Mouse (Mus musculus) Muller cell, postnatal 12 days (primary cell): ENCODE measurements around the gene Evi2.

Experiments
- DNase-seq: peaks from one replicate; pipeline ENCODE4 v3.0.0-alpha.2; 2015; ENCODE audit errors: inconsistent ontology term

The Evi2 gene

GRCm38 (mm10) chr11:79524310-79524575 is 6.1 kb downstream of the Evi2 start:
- no peak for DNase-seq

- DNase-seq: no peak
Measured at GRCm38 (mm10) chr11:79523560-79524309, 6.7 kb downstream of the Evi2 start, which contains the start of gene Evi2b. TSS of gene Evi2b (minus strand) at chr11:79523762.

- no peak for DNase-seq
Measured at GRCm38 (mm10) chr11:79522944-79523343, 7.4 kb downstream of the Evi2 start.

GRCm38 (mm10) chr11:79521930-79522329 is 8.5 kb downstream of the Evi2 start:
- DNase-seq: no peak

GRCm38 (mm10) chr11:79520772-79521171 is 9.6 kb downstream of the Evi2 start:
- DNase-seq: no peak

- peak; percentile 37 for DNase-seq
Measured at GRCm38 (mm10) chr11:79519878-79520291, 10.5 kb downstream of the Evi2 start.

- DNase-seq: no peak
Measured at GRCm38 (mm10) chr11:79519299-79519698, 11.1 kb downstream of the Evi2 start.

- DNase-seq: no peak
Measured at GRCm38 (mm10) chr11:79515798-79516197, 14.6 kb downstream of the Evi2 start.

GRCm38 (mm10) chr11:79515331-79515730 is 15.1 kb downstream of the Evi2 start:
- DNase-seq: no peak

- DNase-seq: no peak
Measured at GRCm38 (mm10) chr11:79511970-79512369, 18.4 kb downstream of the Evi2 start.

GRCm38 (mm10) chr11:79504506-79504905 is 25.9 kb downstream of the Evi2 start:
- no peak for DNase-seq

GRCm38 (mm10) chr11:79503845-79504244 is 26.5 kb downstream of the Evi2 start, which contains the start of gene Omg:
TSS of gene Omg (minus strand) at chr11:79504084.
- DNase-seq: no peak

- DNase-seq: peak; percentile 42
Measured at GRCm38 (mm10) chr11:79502917-79503316, 27.5 kb downstream of the Evi2 start.

GRCm38 (mm10) chr11:79494976-79495800 is 35.2 kb downstream of the Evi2 start:
- peak; percentile 93 for DNase-seq

- no peak for DNase-seq
Measured at GRCm38 (mm10) chr11:79484721-79485120, 45.7 kb downstream of the Evi2 start.

GRCm38 (mm10) chr11:79483876-79484528 is 46.4 kb downstream of the Evi2 start:
- no peak for DNase-seq

GRCm38 (mm10) chr11:79483392-79483791 is 47.0 kb downstream of the Evi2 start:
- no peak for DNase-seq

- no peak for DNase-seq
Measured at GRCm38 (mm10) chr11:79468097-79468496, 62.3 kb downstream of the Evi2 start.
